Mouse (Mus musculus): Measurements from ENCODE around the gene Rps24.

- TF ChIP-seq MAX (IDR thresholded peaks at IDR 0.05; ENCODE audit: low read depth) (no peak), E2F4 (IDR thresholded peaks at IDR 0.05; ENCODE audit: insufficient read depth) (no peak), MYOD1 (IDR thresholded peaks at IDR 0.05; ENCODE audit: control insufficient read depth in 1 of 3, insufficient read length in 2 of 3, low read depth in 2 of 3) (no peak), POLR2AphosphoS2 (IDR thresholded peaks at IDR 0.05; ENCODE audit: insufficient read length, low read depth) (peak; percentile 34), POLR2A (IDR thresholded peaks at IDR 0.05; ENCODE audit: insufficient read length, low read depth) (no peak), CEBPB (IDR thresholded peaks at IDR 0.05; ENCODE audit: insufficient read depth, poor library complexity, severe bottlenecking) (no peak), TCF12 (IDR thresholded peaks at IDR 0.05; ENCODE audit: insufficient read depth, poor library complexity, severe bottlenecking) (no peak), USF1 (IDR thresholded peaks at IDR 0.05; ENCODE audit: low read depth) (no peak), MYOG (IDR thresholded peaks at IDR 0.05; ENCODE audit: control insufficient read depth in 1 of 3, insufficient read depth in 1 of 3, insufficient read length in 2 of 3, low read depth in 2 of 3) (no peak), TCF3 (IDR thresholded peaks at IDR 0.05; ENCODE audit: insufficient read length, low read depth) (no peak)
Observed at GRCm38 (mm10) chr14:24499478-24499877, 12.6 kb downstream of the Rps24 start.

Measured in myocyte (in vitro differentiated cells).